Mouse (Mus musculus) cerebral cortex, adult 2 months (tissue): ENCODE data around the gene Spata13.

Experiments
- WGBS: fragments of 180-500 bp; shearing (Covaris S2); methylation state at CpG from one replicate; pipeline ENCODE4 v1.1.7; 2018; 5-methylcytosine and 5-hydroxymethylcytosine counted together

Spata13 gene

GRCm38 (mm10) chr14:60715686-60716085, 81.9 kb downstream of the Spata13 start:
- WGBS = 89% methylated on average over 5 of the region's 5 CpGs

GRCm38 (mm10) chr14:60721304-60721703, 87.5 kb downstream of the Spata13 start:
- WGBS = 81% methylated on average over 8 of the region's 8 CpGs

- 75% methylated on average over 3 of the region's 3 CpGs for WGBS
These were observed 88.1 kb downstream of the Spata13 start for GRCm38 (mm10) chr14:60721938-60722337.

GRCm38 (mm10) chr14:60726091-60726490, 92.3 kb downstream of the Spata13 start:
- WGBS = 80% methylated on average over 6 of the region's 6 CpGs

GRCm38 (mm10) chr14:60727130-60727529, 93.3 kb downstream of the Spata13 start:
- WGBS = 89% methylated on average over 4 of the region's 4 CpGs

GRCm38 (mm10) chr14:60732081-60732480, 98.3 kb downstream of the Spata13 start:
- WGBS = 53% methylated on average over 6 of the region's 6 CpGs

GRCm38 (mm10) chr14:60732787-60733186, 99.0 kb downstream of the Spata13 start:
- WGBS = 9% methylated on average over 16 of the region's 16 CpGs

- 62% methylated on average over 4 of the region's 4 CpGs for WGBS
These were observed 99.9 kb downstream of the Spata13 start for GRCm38 (mm10) chr14:60733706-60734105.

GRCm38 (mm10) chr14:60735206-60735605, 101.4 kb downstream of the Spata13 start:
- 56% methylated on average over 5 of the region's 5 CpGs for WGBS

- 72% methylated on average over 13 of the region's 13 CpGs for WGBS
These were observed 102.2 kb downstream of the Spata13 start for GRCm38 (mm10) chr14:60735848-60736547.

- 50% methylated on average over 4 of the region's 4 CpGs for WGBS
These were observed 102.9 kb downstream of the Spata13 start for GRCm38 (mm10) chr14:60736591-60737192.

- 45% methylated on average over 7 of the region's 7 CpGs for WGBS
These were observed 103.4 kb downstream of the Spata13 start for GRCm38 (mm10) chr14:60737202-60737611.

- 69% methylated on average over 10 of the region's 10 CpGs for WGBS
These were observed 104.7 kb downstream of the Spata13 start for GRCm38 (mm10) chr14:60738434-60738938.

- WGBS = 7% methylated on average over 9 of the region's 9 CpGs
These were observed 105.4 kb downstream of the Spata13 start for GRCm38 (mm10) chr14:60739155-60739554.

- WGBS = 68% methylated on average over 12 of the region's 12 CpGs
These were observed 105.8 kb downstream of the Spata13 start for GRCm38 (mm10) chr14:60739616-60740015.

- WGBS = 90% methylated on average over 5 of the region's 5 CpGs
These were observed 106.7 kb downstream of the Spata13 start for GRCm38 (mm10) chr14:60740507-60740906.

- WGBS = 77% methylated on average over 8 of the region's 8 CpGs
These were observed 107.2 kb downstream of the Spata13 start for GRCm38 (mm10) chr14:60741033-60741432.

GRCm38 (mm10) chr14:60741490-60741981, 107.7 kb downstream of the Spata13 start:
- 66% methylated on average over 6 of the region's 6 CpGs for WGBS

- 79% methylated on average over 9 of the region's 9 CpGs for WGBS
These were observed 109.9 kb downstream of the Spata13 start for GRCm38 (mm10) chr14:60743681-60744080.

GRCm38 (mm10) chr14:60745201-60745600, 111.4 kb downstream of the Spata13 start:
- 88% methylated on average over 6 of the region's 6 CpGs for whole genome bisulfite sequencing

GRCm38 (mm10) chr14:60746141-60746540, 112.3 kb downstream of the Spata13 start:
- 96% methylated on average over 10 of the region's 10 CpGs for WGBS

GRCm38 (mm10) chr14:60747154-60747870, 113.5 kb downstream of the Spata13 start:
- 91% methylated on average over 21 of the region's 21 CpGs for WGBS
